Mouse (Mus musculus) skeletal muscle tissue, postnatal 0 days (tissue): ENCODE data around the gene Msto1. TPM values are rescaled to one million over a fixed set of nuclear protein-coding genes. Genes with fewer than 3 reads are reported as not detected.

Experiments used
- polyA plus RNA-seq: library from polyadenylated mRNA; unstranded; fragments of >200 nt; fragmentation: Nextera tagmentation; extraction: Ambion mirVana; gene quantifications from 2 replicates; pipeline ENCODE4 v1.2.1, GENCODE M21; 2015

The Msto1 gene
- polyA plus RNA-seq, result 36.3 and 39.4 TPM in 2 replicates

GRCm38 (mm10) chr3:88913511-88914383 is at the start of gene Msto1:
Msto1 (minus strand) TSS chr3:88913999.

GRCm38 (mm10) chr3:88950576-88951326 is 37.0 kb upstream of the Msto1 start, which contains the start of the genes Ash1l and Dap3:
Ash1l (plus strand) TSS chr3:88950622.
Dap3 (minus strand) TSS chr3:88951181.

Other genes starting within 250 kb of the Msto1 start
- gene Khdc4, start 228.2 kb downstream of the Msto1 start, polyA plus RNA-seq, result 32.3 and 34.5 TPM in 2 replicates
- 49.5 and 51.0 TPM in 2 replicates for gene Rit1, start 197.2 kb downstream of the Msto1 start, polyA plus RNA-seq
- 3.5 and 3.6 TPM in 2 replicates for gene Syt11, start 138.8 kb downstream of the Msto1 start, polyA plus RNA-seq
- gene Gon4l, start 78.8 kb downstream of the Msto1 start, polyA plus RNA-seq, result 2.8 and 2.9 TPM in 2 replicates
- gene Ash1l, start 36.6 kb upstream of the Msto1 start, polyA plus RNA-seq, result 9.1 and 9.2 TPM in 2 replicates
- gene Dap3, start 37.2 kb upstream of the Msto1 start, polyA plus RNA-seq, result 80.8 and 94.1 TPM in 2 replicates
- 8.6 and 9.6 TPM in 2 replicates for gene Rusc1, start 179.3 kb upstream of the Msto1 start, polyA plus RNA-seq
- gene Gm43738, start 187.1 kb upstream of the Msto1 start, polyA plus RNA-seq, result not detected in 2 replicates
- 67.5 and 85.5 TPM in 2 replicates for gene Fdps, start 188.0 kb upstream of the Msto1 start, polyA plus RNA-seq
- not detected in 2 replicates for gene Pklr, start 222.1 kb upstream of the Msto1 start, polyA plus RNA-seq
- gene Hcn3, start 246.2 kb upstream of the Msto1 start, polyA plus RNA-seq, result 0.33 and 0.55 TPM in 2 replicates